Mouse (Mus musculus) liver, embryonic 14.5 days (tissue): ENCODE measurements around the gene Cltc.
A peak's percentile ranks its signal among the peaks of the same experiment; 100 is the strongest.

Source experiments
- CTCF ChIP-seq: IDR thresholded peaks from 2 replicates; pipeline ENCODE4 v1.5.1; 2016; ENCODE audit warnings: antibody characterized with exemption, low read depth, control low read depth
- EP300 ChIP-seq: IDR thresholded peaks from 2 replicates; pipeline ENCODE4 v1.6.1; 2016; ENCODE audit warnings: antibody characterized with exemption, low read depth

GRCm38 (mm10) chr11:86683395-86684125 lies 73.8 kb downstream of the Cltc start, which contains the start of the genes Vmp1 and Ptrh2:
- TF ChIP-seq CTCF (no peak), EP300 (peak; percentile 64)
